Mouse (Mus musculus) liver, embryonic 14.5 days (tissue): ENCODE measurements at regions not wholly inside any gene's neighbourhood (a gene's known extent, or its start where the extent isn't known, plus 50 kb on each side); places are given as distances from the start of the nearest gene placed in this dataset.

Source experiments
- CTCF ChIP-seq: IDR thresholded peaks from 2 replicates; pipeline ENCODE4 v1.5.1; 2016; ENCODE audit warnings: antibody characterized with exemption, low read depth, control low read depth
- EP300 ChIP-seq: IDR thresholded peaks from 2 replicates; pipeline ENCODE4 v1.6.1; 2016; ENCODE audit warnings: antibody characterized with exemption, low read depth

GRCm38 (mm10) chr5:142287981-142288380 is 113.3 kb upstream of the Foxk1 start:
- TF ChIP-seq CTCF (no peak), EP300 (no peak)
